Mouse (Mus musculus) spleen, postnatal 10 days (tissue): ENCODE results near the gene Cep85l.

Source experiments
- DNase-seq, 2 experiments: peaks; one replicate each; pipeline ENCODE4 v3.0.0; 2021 to 2022; ENCODE audit warnings: low spot score in 2 of 2

Gene Cep85l

DNA sequence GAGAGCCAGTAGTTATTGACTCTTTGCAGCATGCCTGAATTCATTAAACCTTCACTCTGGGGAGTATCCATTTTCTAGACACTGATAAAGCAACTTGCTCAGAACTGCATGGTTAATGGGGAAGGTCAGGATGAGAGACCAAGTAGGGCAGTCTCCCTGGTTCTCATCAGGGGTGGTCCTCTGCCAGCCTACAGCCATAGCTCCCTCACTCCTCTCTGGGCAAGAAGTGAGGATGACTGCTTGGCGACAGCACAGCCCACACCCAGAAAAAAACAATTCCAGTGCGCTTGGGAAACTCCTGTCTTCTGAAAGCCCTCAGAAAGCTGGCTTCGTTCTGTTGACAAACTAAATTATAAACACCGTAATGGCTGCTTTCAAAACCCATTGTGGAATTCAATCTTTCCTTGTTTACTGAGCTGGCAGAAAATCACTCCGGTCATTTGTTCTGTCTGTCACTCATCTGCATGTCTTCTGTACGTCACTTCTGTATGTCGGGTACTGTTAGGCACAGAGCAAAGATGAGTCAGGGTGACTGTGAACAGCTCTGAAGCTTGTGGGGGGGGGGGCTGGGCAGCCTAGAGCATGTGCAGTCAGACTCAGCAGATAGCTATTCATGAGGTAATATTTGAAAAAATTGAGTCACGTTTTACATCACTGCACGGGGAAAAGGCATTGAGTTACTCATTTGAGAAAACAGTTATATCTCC lies 15.3 kb upstream of the Cep85l start:
- DNase-seq = no peak

DNA sequence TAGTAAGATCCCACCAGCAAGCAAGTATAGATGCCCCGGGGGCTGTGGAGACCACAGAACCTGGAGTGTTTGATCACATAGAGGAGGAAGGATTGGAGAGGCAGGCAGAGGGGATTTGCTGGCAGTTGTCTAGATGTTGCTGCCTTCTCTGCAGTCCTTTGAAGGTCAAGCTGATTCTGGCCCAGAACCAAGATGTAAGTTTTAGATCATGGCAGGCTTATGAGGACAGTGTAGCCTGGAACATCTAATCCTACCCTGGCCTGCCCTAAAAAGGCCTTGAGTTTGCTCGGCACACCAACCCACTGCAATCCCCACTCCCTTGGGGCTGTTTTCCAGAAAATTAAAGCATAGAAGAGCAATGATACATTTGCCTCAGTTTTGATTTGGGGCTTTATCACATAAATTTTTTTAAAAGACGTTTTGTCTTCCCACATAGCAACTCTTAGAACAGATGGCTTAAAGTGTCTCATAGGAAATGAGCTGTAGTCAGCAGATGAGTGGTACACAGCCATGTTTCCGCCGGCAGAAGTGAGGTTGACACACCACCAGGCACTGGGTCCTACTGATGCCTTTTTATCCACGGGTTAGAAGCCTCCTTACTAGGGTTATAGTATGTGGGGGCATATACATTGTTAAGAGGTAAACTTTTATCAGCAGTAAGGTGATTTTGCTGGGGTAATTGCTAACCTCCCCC lies 8.6 kb upstream of the Cep85l start:
- no peak for DNase-seq

DNA sequence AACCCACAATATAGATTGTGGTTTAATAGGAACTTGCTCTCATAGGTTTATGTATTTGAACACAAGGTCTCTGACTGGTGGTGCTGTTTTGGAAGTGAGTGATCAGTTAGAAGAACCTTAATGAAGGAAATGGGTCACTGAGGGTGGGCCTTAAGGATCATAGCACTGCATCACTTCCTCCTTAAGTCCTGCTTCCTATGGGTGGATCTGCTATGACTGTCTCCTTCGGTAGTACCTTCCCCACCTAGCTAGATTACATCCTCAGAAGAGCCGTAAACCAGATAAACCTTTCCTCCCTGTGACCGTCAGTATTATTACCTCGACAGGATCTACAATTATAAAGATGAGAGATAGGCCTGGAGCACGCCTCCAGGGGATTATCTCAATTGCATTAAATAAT lies 5.7 kb upstream of the Cep85l start:
- no peak for DNase-seq

DNA sequence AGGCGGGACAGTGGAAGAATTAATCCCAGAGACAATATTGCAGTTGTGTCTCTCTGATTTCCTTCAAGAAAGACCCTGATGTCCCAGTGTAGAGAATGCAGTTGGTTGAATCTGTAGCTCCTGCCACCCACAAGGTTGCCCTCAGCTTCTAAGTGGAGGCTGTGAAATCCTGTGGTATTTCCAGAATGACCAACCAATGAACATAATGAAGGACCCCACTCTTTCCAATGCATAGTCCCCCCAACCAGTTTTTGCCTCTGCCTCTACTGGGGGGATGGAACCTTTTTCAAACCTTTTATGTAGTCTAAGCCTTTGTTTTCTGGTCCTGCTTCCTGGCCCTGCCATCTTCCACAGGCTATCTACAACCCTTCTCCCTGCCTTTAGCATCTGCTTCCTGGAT lies 5.1 kb upstream of the Cep85l start:
- DNase-seq = no peak

DNA sequence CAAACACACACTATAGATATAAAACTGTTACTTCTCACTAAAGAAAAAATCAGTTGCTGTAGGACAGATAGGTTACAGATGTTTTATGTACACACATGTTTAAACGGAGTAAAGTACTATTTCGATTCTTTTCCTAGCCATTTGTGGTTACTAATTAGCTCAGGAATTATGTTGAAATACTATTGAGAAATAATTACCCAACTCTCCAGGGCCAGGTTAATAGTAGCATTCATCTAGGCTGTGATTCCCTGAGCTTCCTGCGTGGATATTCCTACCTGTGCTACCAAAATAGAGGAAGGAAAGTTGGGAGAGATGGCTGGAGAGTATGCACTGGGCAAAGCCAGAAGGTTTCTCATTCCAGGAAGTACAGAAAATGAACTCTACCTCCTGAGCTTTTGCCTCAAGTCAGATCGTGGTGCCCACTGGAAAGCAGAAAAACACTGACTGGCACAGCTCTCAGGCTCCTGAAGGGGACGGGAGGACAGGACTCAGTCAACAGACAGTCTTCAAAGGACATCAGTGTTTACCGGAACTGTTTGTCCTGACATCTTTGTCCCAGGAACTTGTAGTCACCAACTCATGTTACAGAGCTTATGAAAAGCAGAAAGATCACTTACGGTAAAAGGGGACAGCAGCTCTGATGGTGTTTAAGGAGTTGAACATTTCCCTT lies 3.1 kb upstream of the Cep85l start:
- no peak for DNase-seq

DNA sequence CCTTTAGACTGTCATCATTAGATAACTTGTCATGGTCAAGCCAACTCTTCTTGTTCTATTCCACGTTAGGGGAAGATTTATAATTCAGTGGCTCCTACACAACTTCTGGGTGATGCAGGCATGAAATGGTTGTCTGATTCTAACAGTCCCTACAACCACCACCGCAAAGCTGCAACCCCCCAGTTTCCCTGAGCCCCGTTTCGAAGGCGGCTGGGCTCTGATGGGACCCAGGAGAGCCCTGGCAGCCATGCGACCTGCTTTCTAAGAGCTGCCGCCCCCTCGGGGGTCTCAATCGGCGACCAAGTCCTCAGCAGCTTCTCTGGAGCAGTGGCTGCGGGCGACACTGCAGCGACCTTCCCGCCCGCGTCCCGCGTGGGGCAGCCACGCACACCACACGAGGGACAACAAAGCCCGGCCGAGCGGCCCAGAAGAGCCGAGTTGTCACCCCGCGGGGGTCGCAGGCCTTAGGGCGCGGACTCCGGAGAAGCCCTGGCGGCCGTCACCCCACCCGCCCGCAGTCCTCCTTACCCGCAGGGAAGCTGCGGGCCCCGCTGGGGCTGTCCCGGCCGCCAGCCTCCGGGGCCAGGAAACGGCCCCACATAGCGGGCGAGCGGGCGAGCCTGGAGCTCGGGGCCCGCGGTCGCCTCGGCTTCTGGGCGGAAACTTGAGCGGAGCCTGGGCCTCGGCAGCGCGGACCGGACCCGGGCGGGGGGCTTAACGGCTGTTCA lies 602 bp downstream of the Cep85l start:
- peak in 1 of 2 experiments; percentile 71 for DNase-seq

DNA sequence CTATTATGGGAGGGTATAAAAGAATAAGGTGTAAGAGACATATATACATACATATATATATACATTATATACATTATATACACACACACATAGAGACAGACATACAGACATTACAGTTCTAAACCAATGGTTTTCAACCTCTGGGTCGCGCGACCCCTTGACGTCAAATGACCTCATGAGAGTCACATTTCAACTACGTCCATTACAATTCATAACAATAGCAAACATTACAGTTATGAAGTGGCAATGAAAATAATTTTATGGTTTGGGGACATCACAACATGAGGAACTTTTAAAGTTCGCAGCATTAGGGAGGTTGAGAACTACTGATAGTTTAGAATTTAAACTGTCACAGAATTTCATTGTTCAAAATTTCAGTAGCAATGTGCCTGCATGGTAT lies 1.5 kb downstream of the Cep85l start:
- no peak for DNase-seq

DNA sequence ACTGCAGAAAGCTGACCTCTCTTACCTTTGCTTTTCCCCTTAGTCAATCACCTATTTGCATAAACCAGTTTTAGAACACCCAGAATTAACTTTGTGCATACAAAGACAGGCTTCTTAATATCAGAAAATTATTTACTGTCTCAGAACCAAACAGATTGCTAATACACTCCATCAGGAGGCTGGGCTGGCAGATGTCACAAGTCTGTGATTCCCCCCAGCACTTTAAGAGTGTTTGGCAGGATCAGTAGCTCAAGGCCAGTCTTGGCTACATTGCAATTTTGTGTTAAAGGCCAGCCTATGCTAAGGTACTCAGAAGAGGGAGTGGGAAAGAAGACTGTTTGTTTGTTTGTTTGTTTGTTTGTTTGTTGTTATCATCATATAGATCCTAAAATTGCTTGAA lies 2.7 kb downstream of the Cep85l start:
- no peak for DNase-seq

DNA sequence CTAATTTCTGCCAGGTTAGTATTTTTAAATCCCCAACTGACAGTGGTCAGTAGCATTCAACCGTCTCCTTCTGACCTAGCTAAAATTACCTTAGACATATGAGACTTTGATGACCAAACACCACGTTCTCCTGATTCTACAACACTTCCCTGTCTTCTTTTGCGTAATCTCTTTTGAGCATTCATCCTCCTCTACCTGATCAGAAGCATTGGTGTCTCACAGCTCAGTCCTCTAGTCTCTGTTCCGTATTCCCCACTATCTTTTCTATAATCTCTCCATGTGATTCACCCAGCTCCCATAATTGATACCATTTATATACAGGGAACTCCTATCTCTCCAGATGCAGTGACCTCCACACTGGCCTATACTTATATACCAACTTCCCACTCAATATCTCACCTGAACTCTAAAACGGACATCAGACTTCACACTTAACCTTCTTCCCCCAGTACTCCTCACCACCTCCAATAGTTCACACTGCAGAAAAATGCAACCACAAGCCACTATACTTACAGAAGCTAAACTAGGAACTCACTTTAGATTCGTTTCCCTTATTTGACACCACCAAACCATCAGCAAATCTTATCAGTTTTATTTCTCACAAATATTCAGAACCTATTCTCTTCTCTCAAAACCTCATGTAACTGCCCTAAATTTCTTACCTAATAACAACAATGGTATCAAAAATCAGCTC lies 5.7 kb downstream of the Cep85l start:
- DNase-seq = no peak

DNA sequence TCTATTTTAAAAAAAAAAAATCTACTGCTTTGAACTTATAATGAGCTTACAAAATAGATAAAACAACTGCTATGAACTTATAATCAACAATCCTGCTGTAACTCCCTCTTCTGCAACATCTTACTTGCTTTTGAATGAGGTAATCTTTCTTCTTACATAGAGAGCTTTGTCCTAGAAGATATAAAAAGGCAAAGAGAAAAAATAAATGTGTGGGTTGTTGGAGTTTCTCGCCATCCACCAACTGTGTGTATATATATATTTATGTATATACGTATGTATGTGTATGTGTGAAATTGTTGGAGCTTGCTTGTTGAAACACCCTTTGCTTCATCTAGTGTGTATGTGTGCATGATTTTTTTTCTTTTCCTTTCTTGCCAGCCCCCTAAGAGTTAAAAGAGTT lies 12.5 kb downstream of the Cep85l start:
- no peak for DNase-seq

DNA sequence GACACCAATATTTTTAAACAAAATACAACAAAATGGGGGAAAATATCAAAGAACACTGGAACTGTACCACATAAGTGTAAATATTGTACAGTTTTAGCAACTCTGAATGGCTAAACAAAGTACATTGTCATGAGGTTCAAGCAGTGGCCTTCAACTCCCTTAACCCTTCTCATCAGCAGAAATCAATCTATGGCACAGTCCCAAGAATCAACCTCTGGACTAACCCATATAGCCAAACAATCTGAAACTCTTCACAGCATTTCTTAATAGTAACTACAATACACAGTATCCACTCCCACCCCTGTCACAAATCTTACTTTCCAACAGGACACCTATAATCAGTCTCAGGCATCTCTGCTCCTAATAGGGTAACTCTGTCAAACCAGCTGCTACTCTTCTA lies 15.4 kb downstream of the Cep85l start:
- DNase-seq = no peak

DNA sequence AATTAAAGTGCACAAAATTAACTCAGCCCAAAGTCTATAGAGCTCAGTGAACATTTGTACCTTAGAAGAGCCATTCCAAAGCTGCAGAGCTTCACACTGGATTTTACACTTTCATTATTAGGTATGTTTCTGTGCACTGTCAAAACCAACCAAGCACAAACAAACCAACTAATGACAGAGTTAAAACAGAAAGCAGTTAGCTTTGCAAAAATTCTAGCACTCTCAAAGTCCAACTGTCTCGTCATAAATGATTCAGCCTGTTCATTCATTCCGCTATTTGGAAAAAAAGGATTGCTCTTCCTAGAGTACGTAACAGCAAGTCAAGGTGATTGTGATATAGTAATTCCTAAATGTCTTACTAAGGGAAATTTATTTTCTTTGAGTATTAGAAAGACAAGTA lies 20.7 kb downstream of the Cep85l start:
- no peak for DNase-seq

DNA sequence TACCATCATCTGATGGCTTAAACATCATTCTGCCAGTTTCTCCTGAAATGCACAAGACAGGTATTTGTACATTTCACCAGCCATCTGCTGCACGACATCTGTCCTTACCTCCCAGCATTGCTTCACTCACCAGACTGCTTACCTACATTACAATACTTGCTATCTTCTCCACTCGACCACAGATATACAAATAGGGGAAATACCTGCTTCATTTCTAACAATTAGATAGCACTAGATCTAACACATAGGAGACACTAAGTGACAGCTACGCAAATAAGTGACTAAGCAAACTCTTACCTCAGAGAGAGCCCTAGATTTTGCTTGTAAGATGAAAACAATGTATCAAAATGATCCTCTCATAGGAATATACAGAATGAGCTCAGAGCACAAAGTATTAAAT lies 26.1 kb downstream of the Cep85l start:
- no peak for DNase-seq

DNA sequence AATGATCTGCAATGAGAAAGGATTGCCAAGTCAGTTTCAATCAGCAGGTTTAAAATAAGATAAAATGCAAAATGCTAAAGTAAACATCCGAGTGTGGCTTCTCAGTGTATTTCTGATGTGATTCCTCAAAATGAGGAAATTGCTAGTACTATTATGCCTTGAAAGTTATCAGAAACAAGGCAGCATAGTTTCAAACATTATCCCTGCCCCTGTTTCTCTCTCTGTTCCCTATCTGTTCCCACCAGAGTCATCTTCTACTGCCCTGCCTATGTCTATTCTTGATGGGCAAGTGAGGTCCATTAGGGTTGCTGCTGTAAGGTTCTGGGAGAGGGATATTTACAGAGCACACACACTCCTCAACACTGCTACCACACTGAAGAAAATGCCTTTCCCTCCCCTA lies 30.5 kb downstream of the Cep85l start:
- DNase-seq = no peak

DNA sequence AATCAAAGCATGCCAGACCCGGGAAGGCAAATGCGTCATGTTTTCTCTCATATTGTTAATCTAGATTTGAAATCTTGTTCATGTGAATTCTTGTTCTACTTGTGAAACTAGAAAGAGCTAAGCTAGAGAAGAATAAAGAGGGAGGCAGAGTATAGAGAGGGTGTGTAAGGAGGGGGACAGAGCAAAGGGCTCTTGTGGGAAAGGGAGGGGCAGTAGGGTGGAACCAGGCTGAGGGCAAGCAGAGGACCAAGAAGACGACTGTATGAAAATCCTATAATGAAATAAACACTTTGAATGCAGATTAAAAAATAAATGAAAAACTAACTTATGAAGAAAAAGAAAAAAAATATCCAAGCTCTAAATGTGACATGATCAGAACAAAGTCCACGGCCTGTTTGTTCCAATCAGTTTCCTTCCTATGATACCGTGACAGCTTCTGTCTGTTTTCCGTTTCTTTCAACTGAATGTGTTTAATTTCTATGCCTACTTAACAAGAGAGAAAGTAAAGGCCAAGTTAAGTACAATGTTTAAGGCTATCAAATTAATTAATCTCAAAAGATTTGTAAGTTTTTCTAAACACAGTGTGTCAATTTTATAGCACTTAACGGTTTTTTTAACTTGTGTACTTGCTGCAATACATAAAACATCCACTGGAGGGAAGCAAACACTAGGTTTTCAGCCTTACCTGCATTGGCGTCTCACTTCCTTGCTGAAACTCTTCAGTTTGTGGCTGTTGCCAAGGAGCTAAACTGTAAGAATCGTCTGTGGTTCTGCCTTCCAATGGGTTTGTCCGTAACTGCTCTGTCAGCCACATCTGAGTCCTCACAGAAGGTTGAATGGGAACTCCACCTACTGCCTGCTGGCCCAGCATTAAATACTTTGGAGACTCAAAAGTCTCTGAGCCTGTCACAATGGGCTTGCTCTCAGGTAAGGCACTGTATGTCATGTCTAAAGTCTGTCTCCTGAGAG lies 31.7 kb downstream of the Cep85l start:
- DNase-seq = peak; percentile 30 to 35

DNA sequence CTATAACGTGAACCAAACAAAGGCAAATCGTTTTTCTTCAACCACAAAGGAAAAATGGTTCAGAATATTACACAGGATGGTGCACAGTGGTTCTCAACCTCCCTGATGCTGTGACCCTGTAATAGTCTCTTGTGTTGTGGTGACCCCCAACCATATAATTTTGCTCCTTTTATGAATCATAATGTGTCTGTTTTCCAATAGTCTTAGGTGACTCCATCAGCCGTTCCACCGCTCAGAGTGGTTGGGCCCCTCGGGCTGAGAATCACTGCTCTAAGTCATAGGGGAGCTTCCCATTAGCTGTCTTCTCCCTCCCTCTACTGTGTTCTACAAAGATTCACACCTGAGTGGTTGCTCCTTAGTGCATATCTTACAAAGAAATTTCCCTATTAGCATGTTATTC lies 32.8 kb downstream of the Cep85l start:
- DNase-seq = no peak

DNA sequence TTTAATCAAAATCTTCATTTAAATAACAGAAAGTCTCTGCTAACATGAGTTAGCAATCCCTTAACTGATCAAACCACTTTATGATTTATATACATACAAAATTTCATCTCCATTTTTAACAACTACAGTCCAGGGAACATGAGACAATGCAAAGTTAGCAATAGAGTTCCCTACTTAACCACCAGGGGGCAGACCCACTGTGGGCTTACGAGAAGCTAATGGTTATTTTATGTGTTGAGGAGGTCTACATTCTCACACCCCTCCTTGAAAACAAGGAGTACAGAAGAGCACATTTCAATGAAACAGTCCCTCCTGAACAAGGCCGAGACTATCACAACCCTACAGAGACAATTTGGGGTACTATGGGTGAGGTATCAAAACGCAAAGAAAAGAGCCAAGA lies 33.2 kb downstream of the Cep85l start:
- DNase-seq = peak in 1 of 2 experiments; percentile 64

DNA sequence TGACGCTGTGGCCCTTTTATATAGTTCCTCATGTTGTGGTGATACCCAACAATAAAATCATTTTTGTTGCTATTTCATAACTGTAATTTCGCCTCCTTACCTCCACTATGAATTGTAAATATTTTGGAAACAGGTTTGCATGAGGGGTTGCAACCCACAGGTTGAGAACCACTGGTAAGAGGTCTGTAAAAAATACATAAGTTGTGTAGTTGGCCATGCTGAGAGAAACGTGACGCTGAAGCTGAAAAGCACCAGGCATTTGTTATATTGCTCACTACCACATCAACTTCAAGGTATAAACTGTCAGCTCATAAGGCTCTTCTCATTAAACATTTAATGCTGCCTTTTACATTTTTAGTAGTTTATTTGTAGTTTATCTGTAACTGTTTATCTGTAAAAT lies 34.2 kb downstream of the Cep85l start:
- DNase-seq = no peak

DNA sequence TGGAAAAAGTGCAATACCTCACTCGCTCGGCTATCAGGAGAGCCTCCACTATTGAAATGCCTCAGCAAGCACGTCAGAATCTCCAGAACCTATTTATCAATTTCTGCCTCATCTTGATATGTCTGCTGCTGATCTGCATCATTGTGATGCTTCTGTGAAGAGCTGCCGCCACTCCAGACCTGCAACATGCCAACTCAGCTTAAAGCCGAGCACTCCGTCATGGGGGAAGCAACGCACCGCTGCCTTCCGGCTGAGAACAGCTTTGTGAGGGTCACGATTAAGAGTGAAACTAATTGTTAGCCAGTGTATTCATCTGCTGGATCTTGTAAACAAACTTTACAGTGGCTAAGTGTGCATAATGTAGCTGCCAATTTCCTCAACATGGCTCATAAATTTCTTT lies 35.9 kb downstream of the Cep85l start:
- DNase-seq = no peak

DNA sequence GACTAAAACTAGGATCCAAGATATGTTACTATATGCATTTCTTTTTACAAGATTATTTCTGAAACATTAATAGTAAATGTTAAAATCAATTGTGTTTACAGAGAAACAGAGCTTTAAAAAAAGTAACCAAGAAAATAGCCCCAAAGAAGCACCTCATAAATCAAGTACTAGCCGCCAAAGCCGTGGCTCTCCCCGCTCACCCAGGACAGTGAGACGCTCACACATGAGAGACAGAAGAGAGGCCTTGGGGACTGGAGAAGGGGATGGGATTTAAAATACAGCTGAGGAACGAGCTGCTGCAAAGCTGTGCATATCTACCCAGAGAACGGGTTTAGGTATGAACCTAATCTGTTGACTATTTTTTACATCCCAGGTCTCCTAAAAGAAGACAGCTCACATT lies 36.4 kb downstream of the Cep85l start:
- DNase-seq = no peak
